Mouse (Mus musculus): ENCODE data around the gene Pgpep1.
A peak's percentile ranks its signal among the peaks of the same experiment; 100 is the strongest.

Gene Pgpep1

GRCm38 (mm10) chr8:70658897-70659603 is 1.1 kb downstream of the Pgpep1 start:
- DNase-seq = peak in 1 of 2 experiments; percentile 47

GRCm38 (mm10) chr8:70657739-70658138 is 2.4 kb downstream of the Pgpep1 start:
- DNase-seq = no peak

GRCm38 (mm10) chr8:70657214-70657613 is 3.0 kb downstream of the Pgpep1 start:
- DNase-seq = no peak

- DNase-seq = no peak
Measured at GRCm38 (mm10) chr8:70656193-70656790, 3.9 kb downstream of the Pgpep1 start.

GRCm38 (mm10) chr8:70655469-70655868 is 4.7 kb downstream of the Pgpep1 start:
- DNase-seq = no peak

GRCm38 (mm10) chr8:70654121-70654520 is 6.1 kb downstream of the Pgpep1 start:
- no peak for DNase-seq

GRCm38 (mm10) chr8:70653226-70653625 is 7.0 kb downstream of the Pgpep1 start:
- peak in 1 of 2 experiments; percentile 59 for DNase-seq

GRCm38 (mm10) chr8:70650351-70650750 is 9.8 kb downstream of the Pgpep1 start:
- no peak for DNase-seq

GRCm38 (mm10) chr8:70649324-70649723 is 10.9 kb downstream of the Pgpep1 start:
- DNase-seq = peak; percentile 94

GRCm38 (mm10) chr8:70648921-70649320 is 11.3 kb downstream of the Pgpep1 start:
- no peak for DNase-seq

- no peak for DNase-seq
Measured at GRCm38 (mm10) chr8:70648164-70648442, 12.1 kb downstream of the Pgpep1 start.

GRCm38 (mm10) chr8:70647343-70648163 is 12.6 kb downstream of the Pgpep1 start:
- no peak for DNase-seq

GRCm38 (mm10) chr8:70646775-70647174 is 13.4 kb downstream of the Pgpep1 start:
- no peak for DNase-seq

GRCm38 (mm10) chr8:70646369-70646768 is 13.8 kb downstream of the Pgpep1 start:
- DNase-seq = no peak

GRCm38 (mm10) chr8:70645501-70646224 is 14.5 kb downstream of the Pgpep1 start:
- no peak for DNase-seq

- peak in 1 of 2 experiments; percentile 49 for DNase-seq
Measured at GRCm38 (mm10) chr8:70644065-70644464, 16.1 kb downstream of the Pgpep1 start.

GRCm38 (mm10) chr8:70643019-70643418 is 17.2 kb downstream of the Pgpep1 start:
- DNase-seq = no peak

GRCm38 (mm10) chr8:70638752-70639151 is 21.4 kb downstream of the Pgpep1 start:
- no peak for DNase-seq

GRCm38 (mm10) chr8:70636838-70637237 is 23.4 kb downstream of the Pgpep1 start:
- no peak for DNase-seq

GRCm38 (mm10) chr8:70635527-70635926 is 24.7 kb downstream of the Pgpep1 start:
- no peak for DNase-seq

GRCm38 (mm10) chr8:70634066-70634465 is 26.1 kb downstream of the Pgpep1 start:
- peak; percentile 41 to 51 for DNase-seq

GRCm38 (mm10) chr8:70632346-70632892 is 27.8 kb downstream of the Pgpep1 start, which contains the start of gene Gdf15:
Gdf15 (minus strand) TSS chr8:70632456.
- no peak for DNase-seq

GRCm38 (mm10) chr8:70631436-70631835 is 28.8 kb downstream of the Pgpep1 start:
- DNase-seq = peak; percentile 28 to 37

Measured in cerebellum, postnatal 10 days (tissue).